Mouse (Mus musculus) cerebellum, adult (tissue): ENCODE measurements around the gene Heg1.

Experiments
- ATAC-seq: cut with Nextera tagmentation; 2 replicates; pipeline ENCODE4 v1.9.2; 2017; ENCODE audit warnings: mild to moderate bottlenecking, moderate library complexity, mixed read lengths; ENCODE audit not compliant: insufficient number of reproducible peaks, low FRiP score, low TSS enrichment

Gene Heg1

DNA sequence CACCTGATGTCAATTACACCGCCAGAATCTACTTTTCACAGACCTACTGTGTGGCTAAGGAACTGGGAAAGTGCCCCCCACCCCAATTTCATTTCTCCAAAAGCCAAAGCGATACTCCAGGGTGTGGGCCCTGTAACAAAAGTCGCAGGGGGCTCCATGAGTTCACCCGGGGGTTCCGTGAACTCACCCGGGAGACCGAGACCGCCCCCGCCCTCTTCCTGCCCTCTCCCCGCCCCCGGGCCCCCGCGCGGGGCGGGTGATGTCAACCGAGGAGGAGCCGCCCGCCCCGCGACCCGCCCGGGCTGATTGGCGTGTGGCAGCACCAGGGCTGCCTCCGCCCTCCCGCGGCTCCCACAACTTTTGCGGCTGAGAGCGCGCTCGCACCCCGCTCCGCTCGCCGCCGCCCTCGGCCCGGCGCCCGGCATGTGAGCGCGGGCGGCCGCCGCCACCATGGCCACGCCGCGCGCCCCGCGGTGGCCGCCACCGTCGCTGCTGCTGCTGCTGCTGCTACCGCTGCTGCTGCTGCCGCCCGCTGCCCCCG, at the start of gene Heg1:
Gene Heg1 (plus strand): TSS at position 209 of the 541 bp plus-strand sequence.
- ATAC-seq: peak; percentile 49; the same call in 1 of the 2 replicates

DNA sequence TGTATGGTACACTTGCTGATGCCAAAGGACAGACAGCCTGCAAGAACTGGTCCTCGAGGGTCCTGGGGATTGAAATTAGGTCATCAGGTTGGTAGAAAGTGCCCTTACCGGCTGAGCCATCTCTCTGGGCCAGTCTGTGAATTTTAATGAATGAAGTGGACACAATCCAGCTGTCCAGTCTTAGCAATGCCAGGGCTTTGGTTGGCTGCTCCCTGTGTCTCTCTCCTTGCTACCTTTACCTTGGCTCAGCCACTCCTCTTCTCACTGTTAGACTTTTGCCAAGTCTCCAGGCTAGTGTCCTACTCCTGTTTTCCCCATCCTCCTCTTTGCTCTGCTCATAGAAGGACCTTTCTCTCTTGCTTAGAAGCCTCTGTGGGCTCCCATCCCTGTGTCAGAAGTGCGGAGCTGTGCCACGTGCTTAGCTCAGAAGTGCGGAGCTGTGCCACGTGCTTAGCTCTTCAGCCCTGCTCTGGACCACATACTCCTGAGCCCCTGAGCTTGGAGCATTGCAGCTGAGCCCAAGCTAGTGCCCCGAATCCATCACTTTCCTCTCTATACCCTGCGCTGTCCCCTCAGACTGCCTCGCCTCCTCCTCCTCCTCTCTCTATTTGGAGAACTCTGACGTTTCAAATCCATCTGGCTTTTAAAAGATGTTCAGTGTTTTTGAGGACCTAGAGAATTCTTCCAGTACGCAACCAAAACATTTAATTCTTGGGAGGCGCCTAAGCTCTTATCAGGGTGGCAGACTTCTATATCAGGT, 48.2 kb upstream of the Heg1 start:
- ATAC-seq: no peak

DNA sequence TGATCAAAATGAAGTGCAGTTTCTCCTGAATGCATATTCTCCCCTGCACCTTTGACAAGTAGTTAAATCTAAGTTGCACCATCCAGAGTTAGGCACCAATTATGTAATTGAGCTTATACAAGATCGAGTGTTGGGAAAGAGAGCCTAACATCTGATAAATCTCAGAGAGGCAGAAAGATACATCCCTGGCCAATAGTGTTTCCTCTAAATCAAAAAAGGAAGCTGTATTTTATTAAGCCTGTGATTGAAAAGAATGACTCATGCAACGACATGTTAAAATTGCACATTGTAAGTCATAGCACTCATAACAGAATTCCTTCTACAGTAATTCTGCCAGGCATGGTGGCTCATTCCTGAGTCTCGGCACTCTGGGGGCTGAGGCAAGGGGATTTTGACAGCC, 42.4 kb upstream of the Heg1 start:
- no peak for ATAC-seq

- ATAC-seq: no peak
Observed at GRCm38 (mm10) chr16:33653116-33653515, 31.1 kb upstream of the Heg1 start.

GRCm38 (mm10) chr16:33655443-33655842, 28.7 kb upstream of the Heg1 start:
- ATAC-seq: no peak

- no peak for ATAC-seq
Observed at GRCm38 (mm10) chr16:33657191-33657590, 27.0 kb upstream of the Heg1 start.

GRCm38 (mm10) chr16:33658121-33658520, 26.0 kb upstream of the Heg1 start:
- no peak for ATAC-seq

DNA sequence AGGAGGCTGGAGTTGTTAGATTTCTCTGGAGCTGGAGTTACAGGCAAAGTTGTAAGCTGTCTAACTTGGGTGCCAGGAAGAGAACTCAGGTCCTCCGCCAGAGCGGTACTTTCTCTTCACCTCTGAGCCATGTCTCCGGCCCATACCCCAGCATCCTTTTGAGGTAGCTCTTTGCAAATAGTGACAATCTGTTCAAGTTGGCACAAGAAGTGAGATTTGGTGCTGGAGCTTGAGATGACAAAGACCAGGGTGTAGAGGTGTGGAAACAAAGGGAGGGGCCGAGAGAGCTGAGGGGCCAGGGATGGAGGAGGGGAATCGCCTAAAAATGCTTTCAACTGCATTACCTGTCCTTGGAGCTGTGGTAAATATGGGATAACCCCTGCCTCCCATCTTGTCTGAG, 24.6 kb upstream of the Heg1 start:
- peak; percentile 45; the same call in 1 of the 2 replicates for ATAC-seq

GRCm38 (mm10) chr16:33660125-33660524, 24.0 kb upstream of the Heg1 start:
- no peak for ATAC-seq

DNA sequence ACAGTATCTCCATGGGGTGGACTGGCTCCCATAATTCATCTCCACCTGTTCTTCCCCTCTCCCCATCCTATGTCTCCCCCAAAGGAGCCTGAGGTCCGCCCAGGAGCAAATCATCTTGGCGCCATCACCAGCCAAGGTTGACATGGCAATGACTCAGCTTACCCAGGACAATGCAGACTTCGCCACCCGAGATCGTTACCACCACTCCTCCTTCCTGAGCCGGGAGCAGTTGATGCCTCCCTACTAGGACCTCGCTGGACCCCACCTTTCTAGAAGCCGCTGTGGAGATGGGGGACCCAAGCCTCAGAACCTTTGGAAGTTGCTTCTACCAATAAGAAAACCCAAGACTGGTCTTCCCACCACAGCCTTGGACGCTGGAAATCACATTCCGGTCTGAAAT, 21.3 kb upstream of the Heg1 start:
- ATAC-seq: no peak

DNA sequence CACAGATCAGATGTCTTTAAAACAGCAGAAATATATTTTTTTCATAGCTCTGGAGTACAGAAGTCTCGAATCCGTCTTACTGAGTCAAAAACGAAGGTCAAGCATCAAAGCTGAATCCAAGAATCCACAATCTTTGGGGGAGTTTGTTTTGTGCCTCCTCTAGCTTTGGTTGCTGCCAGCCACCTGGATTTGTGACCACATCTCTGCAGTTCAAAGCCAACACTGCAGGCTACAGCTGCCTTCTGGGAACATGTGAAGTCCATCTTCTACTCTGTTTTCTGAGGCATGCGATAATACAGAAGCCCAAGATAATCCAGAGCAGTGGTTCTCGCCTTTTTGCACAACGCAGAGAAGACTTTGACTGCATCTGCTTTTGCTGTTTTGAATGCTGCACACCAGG, 17.9 kb upstream of the Heg1 start:
- no peak for ATAC-seq

- ATAC-seq: no peak
Observed at GRCm38 (mm10) chr16:33666985-33667538, 17.1 kb upstream of the Heg1 start.

DNA sequence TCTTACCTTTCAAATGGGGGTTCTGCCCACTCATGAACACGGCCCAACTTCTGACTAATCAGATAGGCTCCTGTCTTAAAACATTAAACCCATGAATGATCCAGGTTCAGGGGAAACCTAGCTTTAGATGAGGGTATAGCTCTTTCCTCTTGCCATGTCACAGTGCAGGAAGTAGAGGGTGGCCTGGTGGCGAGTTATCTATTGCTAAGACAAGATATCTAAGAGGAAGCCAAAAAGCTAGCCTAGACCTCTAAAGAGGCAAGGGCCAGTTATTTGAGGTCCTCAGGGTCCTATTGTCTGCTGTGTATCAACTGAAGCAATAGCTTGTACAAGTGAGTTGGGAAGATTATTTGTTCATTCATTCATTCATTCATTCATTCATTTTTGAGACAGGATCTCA, 15.7 kb upstream of the Heg1 start:
- no peak for ATAC-seq

GRCm38 (mm10) chr16:33669072-33669471, 15.1 kb upstream of the Heg1 start:
- ATAC-seq: no peak

DNA sequence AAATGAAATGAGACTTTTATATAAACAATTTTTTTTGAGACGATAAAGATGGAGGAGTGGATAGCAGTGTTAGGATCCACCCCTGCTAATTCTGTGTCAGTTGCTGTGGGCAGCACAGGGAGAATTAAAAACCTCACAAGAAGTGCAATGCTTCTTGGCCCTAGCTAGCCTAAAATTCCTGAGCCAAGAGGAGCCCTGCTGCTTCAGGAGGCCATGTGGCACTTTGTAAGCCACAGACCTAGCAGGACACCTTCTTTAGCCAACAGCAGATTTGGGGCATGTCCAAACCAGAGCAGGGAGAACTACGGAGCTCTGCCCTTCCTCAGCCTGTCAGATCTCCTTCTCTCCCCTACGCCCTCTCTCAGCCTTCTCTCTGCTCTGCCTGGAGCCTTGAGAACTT, 13.8 kb upstream of the Heg1 start:
- ATAC-seq: peak; percentile 92

DNA sequence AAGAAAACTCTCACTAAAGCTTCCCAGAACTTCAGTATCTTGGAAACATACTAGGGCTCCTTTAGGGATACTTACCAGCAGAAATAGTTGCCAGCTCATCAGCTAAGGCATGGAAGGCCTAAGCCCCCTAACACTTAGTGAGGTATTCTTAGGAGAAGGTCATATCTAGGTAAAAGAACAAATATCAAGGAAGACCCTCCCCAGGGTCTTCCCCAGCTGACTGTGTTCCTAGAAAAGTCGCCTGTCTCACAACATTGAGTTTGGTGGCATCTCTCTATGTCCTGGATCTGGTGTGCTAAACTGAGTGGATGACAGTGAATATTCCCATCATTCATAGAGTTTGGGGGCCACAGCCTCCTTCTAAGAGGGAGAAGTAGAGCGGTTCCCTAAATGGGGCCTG, 13.2 kb upstream of the Heg1 start:
- ATAC-seq: no peak

DNA sequence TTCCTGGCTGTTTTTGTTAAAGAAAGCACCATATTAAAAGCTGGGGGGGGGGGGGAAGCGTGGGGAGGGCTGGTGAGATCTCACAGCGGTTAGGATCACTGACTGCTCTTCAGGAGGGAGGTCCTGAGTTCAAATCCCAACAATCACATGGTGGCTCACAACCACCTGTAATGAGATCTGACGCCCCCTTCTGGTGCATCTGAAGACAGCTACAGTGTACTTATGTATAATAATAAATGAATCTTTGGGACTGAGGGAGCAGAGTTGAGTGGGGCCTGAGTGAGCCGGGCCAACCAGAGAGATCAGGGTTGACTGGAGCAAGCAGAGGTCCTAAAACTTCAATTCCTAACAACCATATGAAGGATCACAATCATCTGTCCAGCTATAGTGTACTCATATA, 12.0 kb upstream of the Heg1 start:
- no peak for ATAC-seq

DNA sequence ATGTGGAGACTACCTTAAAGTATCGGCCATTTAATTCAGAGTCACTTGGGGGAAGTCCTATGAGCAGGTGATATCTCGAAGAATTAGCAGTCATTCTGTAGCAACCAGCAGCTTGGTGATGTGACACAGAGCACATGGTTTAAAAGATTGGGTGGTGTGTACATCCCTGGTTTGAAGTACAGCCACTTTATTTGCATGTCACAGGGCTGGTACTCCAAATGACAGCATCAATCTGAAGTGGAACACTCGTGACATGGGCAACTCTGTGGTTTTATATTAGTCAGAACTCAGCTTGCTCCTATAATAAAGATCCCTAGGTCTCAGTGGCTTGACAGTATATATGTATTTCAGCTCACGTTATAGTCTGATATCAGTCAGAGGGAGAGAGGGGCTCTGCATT, 11.5 kb upstream of the Heg1 start:
- ATAC-seq: no peak

DNA sequence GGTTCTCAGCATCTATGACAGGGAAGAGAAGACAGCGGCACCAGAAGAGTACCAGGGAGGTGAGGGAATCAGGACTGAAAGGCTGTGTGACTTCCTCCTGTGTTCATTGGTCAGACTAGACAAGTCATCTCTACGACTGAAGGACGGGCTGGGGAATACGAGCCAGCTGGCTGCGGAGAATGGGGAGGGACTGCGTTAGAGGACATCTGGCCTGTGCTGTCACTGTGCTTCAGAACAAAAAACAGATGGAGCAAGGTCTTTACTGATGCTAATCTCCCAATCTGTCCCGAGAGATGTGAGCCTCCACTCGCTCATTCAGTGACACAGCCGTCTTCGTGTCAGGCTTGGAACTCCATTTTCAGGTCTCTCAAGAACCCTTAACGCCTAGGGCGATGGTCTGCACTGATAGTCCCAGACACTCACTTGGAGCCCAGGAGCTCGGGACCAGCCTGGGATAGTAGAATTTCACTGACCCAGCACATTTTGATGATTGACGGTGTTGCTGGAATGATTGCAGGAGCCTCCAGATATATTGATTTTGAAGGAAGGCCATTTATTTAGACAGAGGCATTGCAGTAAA, 10.6 kb upstream of the Heg1 start:
- no peak for ATAC-seq

DNA sequence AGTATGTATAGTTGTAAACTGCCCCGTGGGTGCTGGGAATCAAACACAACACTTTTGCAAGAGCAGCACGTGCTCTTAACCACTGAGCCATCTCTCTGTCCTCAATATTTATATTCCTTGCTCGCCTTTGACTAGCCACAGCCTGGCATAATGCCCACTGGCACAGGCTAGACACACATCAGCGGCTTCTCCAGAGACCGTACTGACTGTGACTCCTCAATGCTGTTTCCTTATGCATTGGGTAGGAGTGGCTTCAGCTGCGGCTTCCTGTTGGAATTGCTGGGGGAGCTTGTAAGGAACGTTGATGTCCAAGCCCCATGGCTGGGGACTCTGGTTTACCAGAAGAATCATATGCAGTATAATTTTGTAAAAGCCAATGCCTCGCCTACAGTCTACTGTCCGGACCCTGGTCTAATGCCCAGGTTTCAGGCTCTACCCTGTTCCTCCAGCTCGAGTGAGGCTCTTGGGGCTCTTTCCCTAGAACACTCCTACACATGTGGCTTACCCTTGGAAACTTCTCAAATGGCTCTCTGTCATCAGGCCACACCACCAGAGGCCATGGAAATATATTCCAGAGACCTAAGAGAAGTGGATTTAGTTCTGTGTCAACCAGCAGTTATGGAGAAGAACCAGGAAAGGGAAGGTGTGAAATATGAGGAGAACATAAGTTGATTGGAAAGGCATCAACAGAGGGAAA, 8.9 kb upstream of the Heg1 start:
- ATAC-seq: no peak

- ATAC-seq: no peak
Observed at GRCm38 (mm10) chr16:33675848-33676184, 8.4 kb upstream of the Heg1 start.
